Mouse (Mus musculus) thymus, postnatal 10 days (tissue): ENCODE measurements around the gene I830077J02Rik.

ENCODE experiments used
- DNase-seq, 2 experiments: peaks; one replicate each; pipeline ENCODE4 v3.0.0; 2021; ENCODE audit warnings: low spot score in 2 of 2

The I830077J02Rik gene

DNA sequence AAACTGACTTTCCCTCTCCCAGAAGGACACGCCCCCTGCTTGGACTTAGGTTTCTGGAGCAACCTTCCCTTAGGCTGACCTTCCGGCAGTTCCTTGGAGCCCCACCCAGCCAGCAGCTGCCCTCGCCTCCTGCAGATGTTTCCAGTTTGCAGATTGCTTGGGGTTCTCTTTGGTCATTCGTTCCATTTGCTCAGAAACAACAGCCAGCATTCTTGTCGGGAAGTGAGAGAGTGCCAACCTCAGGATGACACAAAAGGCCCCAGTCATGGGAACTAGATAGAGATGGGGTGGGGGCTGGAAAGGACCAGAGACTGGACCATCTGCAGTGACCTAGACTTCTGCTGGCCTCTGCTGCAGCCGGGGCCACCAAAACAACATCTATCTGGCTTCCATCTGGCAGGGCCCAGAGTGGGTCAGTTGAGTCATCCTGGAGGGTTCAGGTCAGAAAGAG is 38.5 kb downstream of the I830077J02Rik start:
- DNase-seq, result peak in 1 of 2 experiments; percentile 23

DNA sequence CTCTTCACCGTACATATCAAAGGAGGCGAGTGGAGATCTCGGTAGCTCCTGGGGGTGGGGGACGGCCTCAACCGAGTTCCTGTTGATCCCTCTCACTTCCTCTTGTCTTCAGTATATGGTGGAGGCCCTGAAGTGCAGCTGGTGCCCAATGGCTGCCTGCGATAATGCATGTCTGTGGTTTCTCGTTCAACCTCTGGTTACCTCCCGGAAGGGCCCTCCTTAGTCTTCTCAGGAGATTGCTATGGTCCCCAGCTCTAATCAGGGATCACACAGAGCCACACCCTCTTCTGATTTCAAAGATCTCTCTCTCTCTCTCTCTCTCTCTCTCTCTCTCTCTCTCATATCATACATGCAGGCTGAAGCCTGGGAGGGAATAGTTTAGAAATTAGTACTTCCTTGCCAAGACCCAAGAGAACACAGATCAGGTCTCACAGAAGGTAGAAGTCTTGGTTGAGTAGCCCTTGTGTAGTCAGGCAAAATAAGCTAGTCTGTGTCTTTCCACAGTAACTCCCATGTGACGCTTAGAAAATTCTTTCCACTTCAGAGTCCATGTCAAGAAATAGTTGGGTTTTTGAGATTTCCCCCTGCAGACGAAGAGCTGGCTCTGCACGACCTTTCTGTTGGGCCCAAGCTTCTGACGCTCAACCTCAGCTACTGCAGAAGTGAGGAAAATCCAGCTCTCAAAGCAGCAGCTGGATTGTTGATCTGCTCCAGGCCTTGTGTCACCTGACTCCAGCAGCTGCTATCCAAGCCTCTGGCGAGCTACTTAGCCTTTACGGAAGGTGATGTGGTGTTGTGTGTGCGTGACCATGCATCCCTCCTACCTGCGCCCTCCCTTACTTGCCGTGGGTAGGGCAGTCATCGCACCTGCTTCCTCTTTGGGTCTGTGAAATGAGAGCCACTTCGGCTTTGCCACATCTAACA is 39.6 kb downstream of the I830077J02Rik start:
- DNase-seq, result peak; percentile 74 to 80

DNA sequence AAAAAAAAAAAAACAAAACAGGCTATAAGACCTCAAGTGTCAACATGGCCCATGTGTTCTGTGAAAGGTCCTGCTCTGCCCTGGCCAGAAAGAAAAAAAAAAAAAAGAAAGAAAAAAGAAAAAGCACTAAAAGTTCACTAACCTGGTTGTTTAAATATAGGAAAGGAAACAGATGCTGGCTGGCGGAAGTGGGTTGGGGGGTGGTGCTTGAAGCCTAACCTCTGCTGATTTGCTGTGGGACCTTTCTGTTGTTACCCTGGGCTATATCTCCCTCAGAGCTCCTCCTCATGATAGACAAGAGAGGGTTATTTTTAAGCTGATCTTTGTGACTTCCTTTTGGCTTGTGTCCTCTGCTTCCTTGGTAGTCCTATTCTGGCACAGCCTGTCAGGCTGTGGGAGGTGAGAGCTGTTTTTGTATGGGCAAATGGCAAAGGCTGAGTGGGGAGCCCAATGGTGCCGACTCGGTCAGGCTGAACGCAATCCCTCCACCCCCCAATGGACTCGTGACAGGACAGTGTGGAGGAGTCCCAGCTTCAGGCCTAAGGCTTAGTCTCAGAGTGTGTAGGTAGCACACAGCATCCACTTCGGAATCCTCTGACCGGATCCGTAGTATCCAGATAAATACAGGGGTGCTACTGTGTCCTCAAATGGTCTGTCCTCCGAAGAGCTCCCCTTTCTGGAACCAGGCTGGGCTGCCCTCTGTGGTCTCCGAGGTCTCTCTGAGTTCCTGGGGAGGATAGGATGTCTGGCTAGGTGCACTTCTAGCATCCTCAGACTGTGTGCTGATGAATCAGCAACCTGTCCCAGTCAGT is 40.5 kb downstream of the I830077J02Rik start:
- DNase-seq, result peak; percentile 80 to 83

DNA sequence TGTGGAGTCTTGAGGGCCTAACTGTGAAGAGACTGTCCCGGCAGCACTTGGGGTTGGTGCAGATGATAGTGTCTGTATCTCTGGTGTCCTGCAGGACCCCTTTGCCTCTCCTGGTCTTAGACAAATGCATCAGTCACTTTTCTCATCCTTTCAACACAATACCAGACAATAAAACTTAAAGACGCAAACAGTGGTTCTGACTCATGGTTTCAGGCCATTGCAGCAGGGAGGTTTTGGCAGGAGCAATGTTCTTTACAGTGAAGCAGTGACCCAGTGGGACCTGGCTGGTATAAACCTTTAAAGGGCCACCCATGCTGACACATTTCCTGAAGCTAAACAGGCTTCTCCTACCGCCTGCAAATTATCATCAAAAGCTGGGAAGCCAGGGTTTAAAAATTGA is 41.3 kb downstream of the I830077J02Rik start:
- no peak for DNase-seq

DNA sequence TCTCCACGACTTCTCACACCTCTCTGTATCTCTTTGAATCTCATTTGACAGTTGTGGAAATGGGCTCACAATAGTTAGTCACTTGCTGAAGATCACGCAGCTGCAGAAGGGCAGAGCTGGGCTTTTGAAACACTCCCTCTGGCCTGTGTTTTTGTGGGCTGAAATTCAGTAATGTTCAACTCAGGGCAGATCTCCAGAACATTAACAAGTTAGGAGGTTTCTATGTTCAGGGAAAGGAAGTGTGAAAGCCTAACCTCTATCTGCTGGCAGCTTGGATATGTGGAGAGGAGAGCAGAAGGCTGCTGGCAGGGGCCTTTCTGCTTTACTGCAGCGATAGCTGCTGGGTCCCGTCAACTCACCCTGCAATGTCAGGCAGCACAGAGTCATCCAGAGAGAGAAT is 42.2 kb downstream of the I830077J02Rik start:
- peak; percentile 20 to 23 for DNase-seq

DNA sequence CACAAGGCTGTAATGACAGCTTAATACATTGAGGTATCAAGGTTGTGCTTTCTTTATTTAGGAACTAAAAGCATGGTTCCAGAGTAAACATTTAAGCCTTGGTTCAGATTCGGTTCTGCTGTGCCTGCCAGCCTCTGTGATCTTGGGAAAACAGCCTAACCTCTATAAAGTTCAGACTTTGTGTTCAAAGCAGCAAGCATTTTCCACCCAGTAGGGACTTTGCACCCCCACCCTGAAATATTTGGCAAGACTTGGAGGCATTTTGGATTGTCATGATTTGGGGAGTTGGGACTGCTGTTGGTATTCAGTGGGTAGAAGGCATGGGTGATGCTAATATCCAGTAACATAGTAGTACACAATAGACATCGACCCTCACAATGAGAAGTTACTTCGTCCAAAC is 43.5 kb downstream of the I830077J02Rik start:
- DNase-seq, result no peak

DNA sequence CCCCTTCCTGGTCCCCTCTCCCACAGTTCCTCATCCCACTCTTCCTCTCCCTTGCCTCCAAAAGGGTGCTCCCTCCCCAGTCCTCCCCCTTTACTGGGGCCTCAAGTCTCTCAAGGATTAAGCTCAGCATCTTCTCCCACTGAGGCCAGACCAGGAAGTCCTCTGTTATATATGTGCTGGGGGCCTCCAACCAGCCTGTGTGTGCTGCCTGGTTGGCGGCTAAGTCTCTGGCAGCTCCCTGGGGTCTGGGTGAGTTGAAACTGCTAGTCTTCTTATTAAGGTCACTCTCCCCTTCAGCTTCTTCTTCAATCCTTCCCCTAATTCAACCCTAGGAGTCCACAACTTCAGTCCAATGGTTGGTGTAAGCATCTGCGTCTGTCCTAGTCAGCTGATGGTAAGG is 49.4 kb downstream of the I830077J02Rik start:
- no peak for DNase-seq

DNA sequence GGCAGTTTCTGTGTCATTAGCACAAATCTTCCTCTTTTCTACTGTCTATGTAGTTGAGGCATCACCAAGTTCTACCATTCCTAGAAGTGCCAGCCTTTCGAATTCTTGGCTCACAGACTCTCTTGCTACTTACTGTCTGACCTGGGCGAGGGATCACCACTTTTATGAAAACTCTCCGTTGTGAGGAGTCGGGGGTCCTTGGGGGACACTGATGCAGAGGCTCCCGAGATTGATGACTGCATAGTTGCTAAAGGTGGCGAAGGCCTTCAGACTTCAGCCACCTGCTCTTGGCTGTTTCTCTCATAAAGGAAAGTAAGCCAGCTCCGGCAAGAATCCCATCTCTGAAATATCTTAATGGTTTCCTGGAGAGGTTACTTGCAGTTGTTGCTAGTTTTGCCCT is 50.4 kb downstream of the I830077J02Rik start:
- no peak for DNase-seq

DNA sequence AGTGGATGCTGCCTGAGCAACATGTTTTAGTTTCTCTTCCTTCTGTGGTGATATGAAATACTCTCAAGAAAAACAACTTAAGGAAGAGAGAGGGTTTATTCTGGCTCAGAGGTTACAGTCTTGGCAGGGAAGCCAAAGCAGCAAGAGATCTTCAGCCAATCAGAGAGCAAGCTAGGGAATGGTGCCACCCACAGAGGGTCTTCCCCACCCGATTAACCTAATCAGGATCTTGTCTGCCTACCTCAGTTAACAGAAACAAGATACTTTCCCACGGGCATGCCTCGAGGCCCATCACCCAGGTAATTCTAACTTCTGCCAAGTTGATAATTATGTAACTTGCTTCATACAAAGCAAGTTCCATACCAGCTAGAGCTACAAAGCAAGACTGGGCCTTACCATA is 52.0 kb downstream of the I830077J02Rik start:
- no peak for DNase-seq

DNA sequence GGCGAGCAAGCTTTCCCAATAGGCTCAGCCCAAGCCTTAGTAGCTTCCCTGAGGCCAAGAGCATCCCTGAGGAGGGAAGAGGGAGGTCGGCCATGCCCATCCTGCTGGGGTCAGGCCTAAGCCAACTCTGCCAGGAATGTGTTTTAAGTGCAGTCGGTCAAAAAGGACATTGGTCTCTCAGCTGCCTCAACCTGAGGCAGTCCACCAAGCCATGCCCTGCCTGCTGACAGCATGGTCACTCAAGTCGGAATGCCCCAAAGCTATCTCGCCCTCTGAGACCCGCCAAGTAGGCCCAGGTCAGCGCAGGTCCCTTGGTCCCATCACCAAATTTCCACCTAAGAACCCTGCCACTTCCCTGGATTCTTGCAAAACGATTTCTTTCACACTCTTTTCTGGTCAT is 53.7 kb downstream of the I830077J02Rik start:
- DNase-seq, result no peak

DNA sequence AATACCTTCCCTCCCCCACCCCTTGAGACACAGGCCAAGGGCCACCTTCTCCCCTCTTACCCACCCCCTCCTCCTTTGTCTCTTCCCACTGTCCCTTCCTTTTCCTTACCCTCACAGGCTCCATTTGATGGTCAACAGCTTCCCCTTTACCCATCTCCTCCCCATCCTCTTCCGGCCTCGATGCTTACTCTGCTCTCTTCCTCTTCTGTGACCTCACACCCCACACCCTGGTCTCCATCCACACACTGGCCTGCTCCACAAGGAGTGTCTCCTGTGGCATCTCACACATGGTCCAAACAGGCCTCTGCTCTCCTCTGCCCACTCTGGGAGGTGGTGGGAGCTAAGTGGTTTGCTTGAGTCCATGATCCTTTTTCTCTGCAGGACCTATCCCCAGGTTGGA is 54.5 kb downstream of the I830077J02Rik start:
- no peak for DNase-seq

DNA sequence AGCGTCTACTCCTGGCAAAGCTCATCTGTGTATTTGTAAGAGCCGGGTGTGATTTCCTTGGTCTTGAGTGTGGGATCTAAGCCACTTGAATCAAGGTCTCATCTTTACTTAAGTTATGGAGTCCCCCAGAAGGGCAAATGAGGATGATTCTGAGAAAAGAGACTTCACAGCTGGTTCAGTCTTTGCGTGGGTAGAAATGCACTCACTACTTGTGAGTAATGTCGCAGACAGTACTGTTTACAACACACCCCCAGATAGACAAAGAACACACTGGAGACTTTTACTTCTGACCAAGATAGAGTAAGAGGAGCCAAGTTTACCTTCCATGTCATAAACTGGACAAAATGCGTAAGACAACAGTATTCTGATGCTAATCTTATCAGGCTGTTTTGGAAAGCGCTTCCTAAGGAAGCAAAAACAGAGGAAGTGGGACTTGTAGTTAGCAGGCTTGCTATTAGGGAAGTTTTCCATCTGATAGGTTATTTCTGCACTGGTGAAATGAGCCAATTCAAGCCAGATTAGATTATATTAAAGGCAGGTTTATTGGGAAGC is 55.1 kb downstream of the I830077J02Rik start:
- no peak for DNase-seq

DNA sequence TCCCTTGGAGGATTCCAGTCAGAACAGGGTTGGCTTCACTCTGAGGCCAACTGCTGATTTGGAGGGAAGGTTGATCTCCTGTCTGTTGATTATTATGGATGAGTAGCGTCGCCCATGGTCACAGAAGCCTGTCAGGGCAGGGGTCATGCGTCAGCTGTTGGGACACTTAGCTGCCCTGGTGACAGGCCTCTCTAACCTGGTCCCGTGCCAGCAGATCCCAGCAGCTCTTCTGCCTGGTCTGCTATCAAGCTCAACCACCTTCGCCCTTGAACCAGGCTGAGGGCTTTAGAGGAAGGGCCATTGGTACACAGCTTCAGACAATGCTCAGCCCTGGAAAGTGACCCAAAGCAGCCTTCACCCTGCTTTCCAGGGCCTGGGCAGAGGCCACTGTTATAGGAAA is 56.4 kb downstream of the I830077J02Rik start:
- no peak for DNase-seq
